Mouse (Mus musculus): ENCODE results near the gene Tbl2. TPM values are rescaled to one million over a fixed set of nuclear protein-coding genes. Genes with fewer than 3 reads are reported as not detected.
A peak's percentile ranks its signal among the peaks of the same experiment; 100 is the strongest.

Gene Tbl2
- polyA plus RNA-seq, 1 experiment from 2014 or later, result 15.6 TPM

DNA sequence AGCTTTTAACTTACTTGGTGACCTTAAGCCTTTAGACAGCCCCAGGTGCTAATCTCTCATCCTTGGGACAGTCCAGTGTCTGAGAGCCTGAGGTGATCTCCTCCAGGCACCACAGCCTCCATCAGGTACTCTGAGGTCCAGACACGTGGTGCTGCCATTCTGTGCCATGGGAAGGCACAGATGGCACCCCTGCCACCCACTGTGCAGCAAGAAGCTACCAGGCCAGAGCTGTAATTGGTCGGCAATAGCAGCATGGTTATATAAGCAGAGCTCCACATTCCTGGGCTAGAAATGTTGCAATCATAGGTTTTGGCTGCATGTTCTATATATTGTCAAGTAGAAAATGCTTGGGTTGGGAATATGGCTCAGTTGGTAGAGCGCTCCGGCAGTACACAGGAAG lies 29.5 kb downstream of the Tbl2 start:
- WGBS, result 90% methylated on average over 4 of the region's 4 CpGs
- ATAC-seq (ENCODE audit: low FRiP score), result no peak
- no peak for DNase-seq (ENCODE audit: low spot score)
- Histone ChIP-seq H3K9ac (no peak overlapping the region), H3K4me3 (replicated peaks; ENCODE audit: low read length) (no peak overlapping the region), H3K9me3 (ENCODE audit: control insufficient read depth, low read length) (no peaks in the 10 kb centered on the region), H3K4me2 (replicated peaks) (no peak overlapping the region), H3K27me3 (ENCODE audit: control insufficient read depth, insufficient read depth, low read length) (no peaks in the 10 kb centered on the region), H3K4me1 (replicated peaks; ENCODE audit: control insufficient read depth, insufficient read depth, low read length) (no peaks in the 10 kb centered on the region), H3K27ac (no peak overlapping the region), H3K36me3 (replicated peaks; ENCODE audit: control insufficient read depth, insufficient read depth) (peaks cover 88% of the 10 kb centered on the region)

DNA sequence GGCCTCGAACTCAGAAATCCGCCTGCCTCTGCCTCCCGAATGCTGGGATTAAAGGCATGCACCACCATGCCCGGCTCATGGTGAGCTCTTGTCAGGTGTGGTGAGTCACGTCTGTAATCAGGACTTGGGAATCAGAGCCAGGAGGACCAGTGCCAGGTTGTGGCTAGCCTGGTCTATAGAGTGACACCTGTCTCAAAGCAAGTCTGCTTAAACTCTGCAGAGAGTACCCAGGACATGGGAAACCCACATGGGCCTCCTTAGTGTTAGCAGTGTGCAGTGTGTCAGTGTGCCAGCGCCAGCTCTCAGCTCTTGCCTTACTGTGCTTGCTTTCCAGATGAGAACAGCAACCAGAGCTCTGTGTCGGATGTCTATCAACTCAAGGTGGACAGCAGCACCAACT lies 30.2 kb downstream of the Tbl2 start:
- WGBS, result 97% methylated on average over 5 of the region's 7 CpGs
- Histone ChIP-seq H3K27ac (no peak overlapping the region), H3K4me2 (replicated peaks) (no peak overlapping the region), H3K9me3 (ENCODE audit: control insufficient read depth, low read length) (no peaks in the 10 kb centered on the region), H3K27me3 (ENCODE audit: control insufficient read depth, insufficient read depth, low read length) (no peaks in the 10 kb centered on the region), H3K36me3 (replicated peaks; ENCODE audit: control insufficient read depth, insufficient read depth) (peaks cover 84% of the 10 kb centered on the region), H3K4me1 (replicated peaks; ENCODE audit: control insufficient read depth, insufficient read depth, low read length) (no peaks in the 10 kb centered on the region), H3K4me3 (replicated peaks; ENCODE audit: low read length) (no peak overlapping the region), H3K9ac (no peak overlapping the region)
- no peak for ATAC-seq (ENCODE audit: low FRiP score)
- no peak for DNase-seq (ENCODE audit: low spot score)

GRCm38 (mm10) chr5:135180796-135181195 lies 31.3 kb downstream of the Tbl2 start:
- Histone ChIP-seq H3K4me2 (replicated peaks) (no peak overlapping the region), H3K4me1 (replicated peaks; ENCODE audit: control insufficient read depth, insufficient read depth, low read length) (no peaks in the 10 kb centered on the region), H3K9ac (no peak overlapping the region), H3K36me3 (replicated peaks; ENCODE audit: control insufficient read depth, insufficient read depth) (peaks cover 72% of the 10 kb centered on the region), H3K9me3 (ENCODE audit: control insufficient read depth, low read length) (no peaks in the 10 kb centered on the region), H3K4me3 (replicated peaks; ENCODE audit: low read length) (no peak overlapping the region), H3K27me3 (ENCODE audit: control insufficient read depth, insufficient read depth, low read length) (no peaks in the 10 kb centered on the region), H3K27ac (no peak overlapping the region)
- ATAC-seq (ENCODE audit: low FRiP score) (no peak), DNase-seq (ENCODE audit: low spot score) (no peak)
- WGBS, result 93% methylated on average over 14 of the region's 14 CpGs

DNA sequence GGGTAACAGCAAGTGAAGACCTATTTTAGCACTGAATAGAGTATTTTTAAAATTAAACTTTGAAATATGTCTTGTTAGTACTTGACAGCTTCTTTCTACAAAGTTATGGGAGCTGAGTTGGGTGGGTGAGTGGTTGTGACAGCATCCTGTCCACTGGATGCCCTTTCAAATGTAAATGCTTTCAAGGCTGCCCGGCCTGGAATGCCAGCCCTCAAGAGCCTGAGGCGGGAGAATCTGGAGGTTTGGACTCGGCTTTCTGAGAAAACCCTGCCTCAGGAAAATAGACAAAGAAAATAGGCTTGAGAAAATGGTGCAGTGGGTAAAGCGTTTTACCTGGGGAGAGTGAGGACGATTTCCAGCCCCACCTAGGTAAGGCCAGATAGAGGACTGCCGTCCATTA lies 32.3 kb downstream of the Tbl2 start:
- Histone ChIP-seq H3K27me3 (ENCODE audit: control insufficient read depth, insufficient read depth, low read length) (no peaks in the 10 kb centered on the region), H3K4me2 (replicated peaks) (no peak overlapping the region), H3K9me3 (ENCODE audit: control insufficient read depth, low read length) (no peaks in the 10 kb centered on the region), H3K9ac (no peak overlapping the region), H3K4me1 (replicated peaks; ENCODE audit: control insufficient read depth, insufficient read depth, low read length) (0 out of 2 replicates have a peak, but pooled peaks cover 5% of the 10 kb centered on the region), H3K4me3 (replicated peaks; ENCODE audit: low read length) (no peak overlapping the region), H3K27ac (no peak overlapping the region), H3K36me3 (replicated peaks; ENCODE audit: control insufficient read depth, insufficient read depth) (peaks cover 64% of the 10 kb centered on the region)
- ATAC-seq (ENCODE audit: low FRiP score), result no peak
- 72% methylated on average over 6 of the region's 6 CpGs for WGBS
- no peak for DNase-seq (ENCODE audit: low spot score)

DNA sequence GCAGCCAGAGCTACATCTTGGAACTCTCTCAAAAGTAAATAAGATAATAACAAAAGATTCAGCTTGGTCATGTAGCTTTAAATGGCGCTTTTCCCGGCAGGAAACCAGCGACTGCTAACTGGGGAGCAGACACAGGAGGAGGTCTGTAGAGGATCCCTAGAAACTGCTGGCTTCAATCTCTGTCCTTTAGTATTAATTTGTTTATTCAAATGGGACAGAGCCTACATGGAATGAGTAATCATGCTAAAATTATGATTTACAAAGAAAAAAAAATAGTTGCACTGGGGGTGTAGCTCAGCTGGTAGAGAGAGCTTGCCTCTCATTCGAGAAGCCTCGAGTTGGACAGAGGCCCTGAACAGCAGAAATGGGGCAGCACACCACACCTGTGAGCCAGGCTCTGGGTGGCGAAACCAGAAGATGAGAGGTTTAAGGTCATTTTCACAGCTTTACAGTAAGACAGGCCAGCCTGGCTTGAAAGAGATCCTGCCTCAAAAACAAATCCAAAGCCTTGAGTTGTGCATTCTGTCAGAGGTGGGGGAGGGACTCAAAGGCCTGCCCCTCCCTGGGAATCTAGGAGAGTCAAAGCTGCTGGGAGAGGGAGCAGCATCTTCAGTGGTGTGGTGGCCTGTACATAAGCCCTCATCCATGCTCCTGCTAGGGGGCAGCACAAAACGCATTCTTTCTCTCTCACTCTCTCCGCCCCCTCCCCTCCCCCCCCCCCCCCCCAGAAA lies 33.8 kb downstream of the Tbl2 start:
- Histone ChIP-seq H3K36me3 (replicated peaks; ENCODE audit: control insufficient read depth, insufficient read depth) (peaks cover 49% of the 10 kb centered on the region), H3K4me1 (replicated peaks; ENCODE audit: control insufficient read depth, insufficient read depth, low read length) (peaks cover 6% of the 10 kb centered on the region), H3K27ac (no peak overlapping the region), H3K4me2 (replicated peaks) (no peak overlapping the region), H3K9me3 (ENCODE audit: control insufficient read depth, low read length) (no peaks in the 10 kb centered on the region), H3K27me3 (ENCODE audit: control insufficient read depth, insufficient read depth, low read length) (no peaks in the 10 kb centered on the region), H3K4me3 (replicated peaks; ENCODE audit: low read length) (no peak overlapping the region), H3K9ac (no peak overlapping the region)
- 54% methylated on average over 8 of the region's 8 CpGs for WGBS
- ATAC-seq (ENCODE audit: low FRiP score), result no peak
- no peak for DNase-seq (ENCODE audit: low spot score)

GRCm38 (mm10) chr5:135185016-135185415 lies 35.6 kb downstream of the Tbl2 start:
- no peak overlapping the region for H3K4me3 ChIP-seq (replicated peaks; ENCODE audit: low read length)
- no peak overlapping the region for H3K27ac ChIP-seq
- WGBS, result 97% methylated on average over 3 of the region's 3 CpGs
- DNase-seq (ENCODE audit: low spot score), result no peak
- no peak overlapping the region for H3K9ac ChIP-seq
- H3K4me2 ChIP-seq (replicated peaks), result no peak overlapping the region
- H3K27me3 ChIP-seq (ENCODE audit: control insufficient read depth, insufficient read depth, low read length), result no peaks in the 10 kb centered on the region
- ATAC-seq (ENCODE audit: low FRiP score), result no peak
- H3K9me3 ChIP-seq (ENCODE audit: control insufficient read depth, low read length), result no peaks in the 10 kb centered on the region
- H3K4me1 ChIP-seq (replicated peaks; ENCODE audit: control insufficient read depth, insufficient read depth, low read length), result peaks cover 23% of the 10 kb centered on the region
- H3K36me3 ChIP-seq (replicated peaks; ENCODE audit: control insufficient read depth, insufficient read depth), result peaks cover 32% of the 10 kb centered on the region

DNA sequence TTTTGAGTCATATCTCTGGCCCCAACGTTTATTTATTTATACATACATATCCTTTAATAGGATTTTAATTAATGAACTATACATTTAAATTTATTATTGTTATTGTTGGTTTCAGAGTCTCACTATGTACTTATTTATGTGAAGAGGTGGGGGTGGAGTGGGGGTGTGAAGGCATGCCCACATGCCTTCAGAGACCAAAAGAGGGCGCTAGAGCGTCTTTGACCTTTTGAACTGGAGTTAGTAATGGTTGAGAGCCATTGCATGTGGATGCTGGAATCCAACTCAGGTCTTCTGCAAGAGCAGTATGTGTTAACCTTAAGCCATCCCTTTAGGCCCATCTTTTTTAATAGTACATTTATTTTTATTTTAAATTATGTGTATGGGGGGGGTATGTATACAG lies 36.1 kb downstream of the Tbl2 start:
- DNase-seq (ENCODE audit: low spot score) (no peak), ATAC-seq (ENCODE audit: low FRiP score) (no peak)
- no peaks in the 10 kb centered on the region for H3K9me3 ChIP-seq (ENCODE audit: control insufficient read depth, low read length)
- H3K4me1 ChIP-seq (replicated peaks; ENCODE audit: control insufficient read depth, insufficient read depth, low read length), result peaks cover 24% of the 10 kb centered on the region
- no peaks in the 10 kb centered on the region for H3K27me3 ChIP-seq (ENCODE audit: control insufficient read depth, insufficient read depth, low read length)
- H3K9ac ChIP-seq, result no peak overlapping the region
- H3K36me3 ChIP-seq (replicated peaks; ENCODE audit: control insufficient read depth, insufficient read depth), result peaks cover 28% of the 10 kb centered on the region
- WGBS, result 40% methylated on average over 3 of the region's 3 CpGs
- H3K4me2 ChIP-seq (replicated peaks), result no peak overlapping the region
- no peak overlapping the region for H3K27ac ChIP-seq
- no peak overlapping the region for H3K4me3 ChIP-seq (replicated peaks; ENCODE audit: low read length)

DNA sequence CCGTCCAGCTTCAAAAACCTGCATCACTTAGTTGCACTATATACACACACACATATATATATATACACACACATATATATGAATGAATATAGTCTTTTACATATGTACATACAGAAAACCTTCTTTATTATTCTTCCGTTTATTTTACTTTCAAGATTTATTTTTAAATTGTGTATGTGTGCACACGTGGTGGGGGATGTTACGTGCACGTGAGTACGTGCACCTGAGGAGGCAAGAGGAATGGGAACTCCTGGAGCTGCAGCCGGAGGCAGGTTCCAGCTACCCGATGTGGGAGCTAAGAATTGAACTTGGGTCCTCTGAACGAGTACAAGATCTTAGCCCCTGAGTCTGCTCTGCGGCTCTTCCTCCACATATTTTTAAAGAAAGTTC lies 36.8 kb downstream of the Tbl2 start:
- H3K36me3 ChIP-seq (replicated peaks; ENCODE audit: control insufficient read depth, insufficient read depth), result peaks cover 23% of the 10 kb centered on the region
- H3K9ac ChIP-seq, result peak overlapping the region; percentile 90
- WGBS, result 21% methylated on average over 10 of the region's 10 CpGs
- peak overlapping the region; percentile 82 for H3K4me3 ChIP-seq (replicated peaks; ENCODE audit: low read length)
- no peak for ATAC-seq (ENCODE audit: low FRiP score)
- peak overlapping the region; percentile 93 for H3K27ac ChIP-seq
- no peaks in the 10 kb centered on the region for H3K9me3 ChIP-seq (ENCODE audit: control insufficient read depth, low read length)
- peak overlapping the region; percentile 62 for H3K4me2 ChIP-seq (replicated peaks)
- DNase-seq (ENCODE audit: low spot score), result no peak
- H3K4me1 ChIP-seq (replicated peaks; ENCODE audit: control insufficient read depth, insufficient read depth, low read length), result peaks cover 24% of the 10 kb centered on the region
- H3K27me3 ChIP-seq (ENCODE audit: control insufficient read depth, insufficient read depth, low read length), result no peaks in the 10 kb centered on the region

DNA sequence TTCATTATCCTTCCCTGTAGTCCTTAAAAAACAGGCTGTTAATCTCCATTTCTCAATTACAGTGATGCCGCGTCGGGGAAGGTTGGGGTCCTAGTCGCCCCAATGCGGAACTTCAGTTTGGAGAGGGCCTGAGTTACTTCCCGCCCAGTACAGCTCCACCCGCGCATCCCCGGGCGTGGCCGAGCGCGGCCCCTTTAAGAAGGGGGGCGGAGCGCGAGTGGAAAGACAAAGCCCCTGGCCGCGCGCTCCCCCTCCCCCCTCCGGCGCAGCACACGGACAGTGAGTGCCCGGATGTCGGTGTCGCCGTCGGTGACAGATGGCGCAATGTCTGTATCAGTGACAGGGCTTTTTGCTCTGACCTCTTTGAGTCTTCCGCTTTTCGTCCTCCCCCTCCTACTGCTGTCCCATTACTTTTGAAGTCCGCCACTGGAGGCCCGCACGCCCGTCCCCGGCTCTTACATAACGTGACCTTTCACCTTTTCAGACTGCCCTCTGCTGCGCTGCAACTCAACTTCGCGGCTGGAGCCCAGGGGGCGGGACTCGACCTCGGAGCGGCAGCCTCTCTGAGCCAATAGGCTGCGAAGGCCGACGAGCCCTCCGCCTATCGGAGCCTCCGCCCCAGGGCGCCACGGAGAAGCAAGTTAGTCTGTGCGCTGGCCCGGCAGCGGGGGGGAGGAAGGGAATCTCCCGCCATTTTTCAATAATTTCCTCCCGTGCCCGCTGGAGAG lies 37.3 kb downstream of the Tbl2 start, which contains the start of gene Baz1b:
Baz1b (plus strand) TSS at position 644 of the 728 bp plus-strand sequence.
- ATAC-seq (ENCODE audit: low FRiP score) (peak; percentile 96), DNase-seq (ENCODE audit: low spot score) (peak; percentile 98)
- H3K4me2 ChIP-seq (replicated peaks), result peak within 1 kb of the TSS; percentile 62
- peak within 1 kb of the TSS; percentile 90 for H3K9ac ChIP-seq
- H3K4me3 ChIP-seq (replicated peaks; ENCODE audit: low read length), result peak within 1 kb of the TSS; percentile 82
- H3K4me1 ChIP-seq (replicated peaks; ENCODE audit: control insufficient read depth, insufficient read depth, low read length), result peaks cover 27% of the 10 kb centered on the region
- peak within 1 kb of the TSS; percentile 93 for H3K27ac ChIP-seq
- H3K27me3 ChIP-seq (ENCODE audit: control insufficient read depth, insufficient read depth, low read length), result no peaks in the 10 kb centered on the region
- peaks cover 18% of the 10 kb centered on the region for H3K36me3 ChIP-seq (replicated peaks; ENCODE audit: control insufficient read depth, insufficient read depth)
- WGBS, result under 1% methylated on average over 57 of the region's 57 CpGs
- H3K9me3 ChIP-seq (ENCODE audit: control insufficient read depth, low read length), result no peaks in the 10 kb centered on the region

Measured in hindbrain, embryonic 14.5 days (tissue).